Mouse (Mus musculus) intestine, postnatal 0 days (tissue): ENCODE measurements around the gene Cep162. TPM values are rescaled to one million over a fixed set of nuclear protein-coding genes. Genes with fewer than 3 reads are reported as not detected.

Experiments
- ATAC-seq: fragments of 200-750 bp; cut with Nextera tagmentation; 2 replicates; pipeline ENCODE4 v1.8.0; 2017; ENCODE audit warnings: mild to moderate bottlenecking, moderate TSS enrichment, moderate library complexity
- H3K27ac ChIP-seq: fragments of 300-500 bp; sonication (generic); 2 replicates; pipeline ENCODE4 v1.5.1; 2014; ENCODE audit warnings: mild to moderate bottlenecking, low read depth, low read length, moderate library complexity
- H3K27me3 ChIP-seq: fragments of 300-500 bp; sonication (generic); replicated peaks from 2 replicates; pipeline ENCODE4 v1.6.1; 2014; ENCODE audit warnings: low read length, mixed read lengths; ENCODE audit not compliant: control insufficient read depth, insufficient read depth
- H3K36me3 ChIP-seq: fragments of 300-500 bp; sonication (generic); 2 replicates; pipeline ENCODE4 v1.6.1; 2014; ENCODE audit warnings: mild to moderate bottlenecking, moderate library complexity; ENCODE audit not compliant: control insufficient read depth, insufficient read depth
- H3K4me1 ChIP-seq: fragments of 300-500 bp; sonication (generic); replicated peaks from 2 replicates; pipeline ENCODE4 v1.6.1; 2014; ENCODE audit warnings: antibody characterized with exemption, low read length, mixed read lengths; ENCODE audit not compliant: control insufficient read depth, insufficient read depth
- H3K4me2 ChIP-seq: fragments of 300-500 bp; sonication (generic); replicated peaks from 2 replicates; pipeline ENCODE4 v1.6.1; 2014; ENCODE audit warnings: low read depth, mild to moderate bottlenecking, moderate library complexity
- H3K4me3 ChIP-seq: fragments of 300-500 bp; sonication (generic); 2 replicates; pipeline ENCODE4 v1.5.1; 2014; ENCODE audit warnings: low read depth, low read length
- H3K9ac ChIP-seq: fragments of 300-500 bp; sonication (generic); 2 replicates; pipeline ENCODE4 v1.6.1; 2014; ENCODE audit warnings: mild to moderate bottlenecking, low read depth, low read length
- H3K9me3 ChIP-seq: fragments of 300-500 bp; sonication (generic); 2 replicates; pipeline ENCODE4 v1.6.1; 2016; ENCODE audit warnings: mixed run types; ENCODE audit not compliant: control insufficient read depth
- CTCF ChIP-seq: sonication (generic); IDR thresholded peaks from 2 replicates; pipeline ENCODE4 v1.5.1; 2016; ENCODE audit warnings: low read depth, mild to moderate bottlenecking, control low read depth, antibody characterized with exemption, moderate library complexity
- WGBS: fragments of 180-500 bp; shearing (Covaris S2); extraction: QIAGEN DNeasy Blood & Tissue Kit; methylation state at CpG from one replicate; pipeline ENCODE4 v1.1.7; 2014; 5-methylcytosine and 5-hydroxymethylcytosine counted together
- polyA plus RNA-seq: library from polyadenylated mRNA; unstranded; fragments of >200 nt; fragmentation: Nextera tagmentation; extraction: Ambion mirVana; gene quantifications from 2 replicates; pipeline ENCODE4 v1.2.1, GENCODE M21; 2015

The Cep162 gene
- polyA plus RNA-seq, 1 experiment from 2014 or later, result 1.8 TPM

DNA sequence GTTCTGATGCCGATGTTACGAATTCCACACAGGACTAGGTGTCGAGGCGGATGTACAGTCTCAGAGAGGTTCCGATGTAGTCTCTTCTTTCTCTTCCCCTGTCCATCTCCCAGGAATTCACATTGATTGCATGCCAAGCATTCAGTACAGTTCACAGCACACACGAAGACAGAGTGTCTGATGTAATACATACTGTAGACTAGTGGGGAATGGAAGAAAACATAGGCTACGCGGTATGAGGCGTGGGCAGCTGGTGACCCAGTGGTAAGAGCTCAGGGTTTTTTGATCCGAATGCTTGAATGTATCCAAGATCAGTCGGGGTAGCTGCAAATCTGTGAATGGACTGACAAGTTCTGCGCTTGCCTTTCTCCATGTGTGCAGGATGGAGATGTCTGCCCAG lies 86.2 kb downstream of the Cep162 start:
- no peaks in the 10 kb centered on the region for H3K36me3 ChIP-seq
- no peak overlapping the region for H3K4me3 ChIP-seq
- H3K4me2 ChIP-seq, result no peak overlapping the region
- no peak for ATAC-seq
- no peak for TF ChIP-seq CTCF
- no peak overlapping the region for H3K27ac ChIP-seq
- no peaks in the 10 kb centered on the region for H3K27me3 ChIP-seq
- 87% methylated on average over 12 of the region's 12 CpGs for WGBS
- no peaks in the 10 kb centered on the region for H3K4me1 ChIP-seq
- H3K9ac ChIP-seq, result no peak overlapping the region
- H3K9me3 ChIP-seq, result no peaks in the 10 kb centered on the region

DNA sequence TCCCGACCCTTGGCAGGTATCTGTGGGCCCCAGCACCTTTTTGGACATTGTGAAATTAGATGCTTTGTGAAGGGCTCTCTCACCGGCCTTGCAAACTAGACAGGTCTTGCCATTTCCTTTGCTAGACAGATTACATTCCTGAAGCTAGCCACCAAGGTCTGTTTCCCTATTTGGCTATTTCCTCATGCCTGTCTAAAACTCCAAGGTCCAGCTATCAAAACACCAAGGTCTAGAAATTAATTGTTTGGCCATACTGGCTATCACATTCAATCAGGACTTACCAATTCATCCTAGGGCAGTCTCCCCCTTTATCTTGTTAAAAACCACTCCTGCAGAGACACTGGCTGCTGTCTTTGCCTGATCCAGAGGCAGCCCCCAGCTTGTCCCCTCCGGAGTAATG lies 87.3 kb downstream of the Cep162 start:
- H3K4me1 ChIP-seq, result no peaks in the 10 kb centered on the region
- no peak for ATAC-seq
- H3K4me2 ChIP-seq, result no peak overlapping the region
- H3K27me3 ChIP-seq, result no peaks in the 10 kb centered on the region
- WGBS, result 55% methylated on average over 3 of the region's 3 CpGs
- no peak overlapping the region for H3K27ac ChIP-seq
- TF ChIP-seq CTCF, result no peak
- no peak overlapping the region for H3K9ac ChIP-seq
- no peaks in the 10 kb centered on the region for H3K36me3 ChIP-seq
- no peaks in the 10 kb centered on the region for H3K9me3 ChIP-seq
- no peak overlapping the region for H3K4me3 ChIP-seq

DNA sequence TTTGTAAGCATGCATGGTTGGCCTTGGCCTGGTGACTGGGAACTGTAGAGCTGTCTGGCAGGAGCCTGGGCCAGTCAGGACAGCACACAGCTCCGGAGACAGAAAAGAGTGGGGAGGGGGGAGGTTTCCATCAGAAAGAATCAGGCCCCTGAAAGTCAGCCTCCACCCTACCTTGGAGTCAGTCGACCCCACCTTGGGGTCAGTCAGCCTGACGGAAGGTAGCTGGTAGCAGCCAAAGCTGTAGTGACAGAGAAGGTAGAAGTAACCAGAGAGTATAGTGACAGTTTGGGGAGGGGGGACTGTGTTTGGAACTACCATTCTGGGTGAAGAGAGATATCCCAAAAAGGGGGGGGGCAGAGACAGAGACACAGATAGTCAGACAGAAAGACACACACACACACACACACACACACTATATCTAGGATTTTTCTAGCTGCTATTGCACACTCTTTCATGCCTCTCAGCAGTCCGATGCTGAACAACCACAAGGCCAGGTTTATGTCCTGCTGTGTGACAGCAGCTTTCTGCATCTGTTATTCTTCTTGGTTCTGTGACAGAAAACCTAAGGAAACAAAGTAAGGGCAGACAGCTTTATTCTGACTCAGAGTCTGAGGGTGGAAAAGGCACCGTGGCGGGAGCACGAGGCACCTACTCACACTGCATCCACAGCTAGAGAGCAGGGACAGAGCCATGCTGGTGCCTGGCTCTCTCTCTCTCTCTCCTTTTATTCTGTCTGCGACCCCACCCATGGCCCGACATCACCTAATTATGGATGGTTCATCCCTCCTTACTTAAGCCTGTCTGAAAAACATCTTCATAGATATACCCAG lies 88.1 kb downstream of the Cep162 start:
- H3K36me3 ChIP-seq, result no peaks in the 10 kb centered on the region
- no peak overlapping the region for H3K4me2 ChIP-seq
- 75% methylated on average over 9 of the region's 9 CpGs for WGBS
- ATAC-seq, result no peak
- no peak overlapping the region for H3K27ac ChIP-seq
- H3K4me3 ChIP-seq, result no peak overlapping the region
- TF ChIP-seq CTCF, result no peak
- H3K9me3 ChIP-seq, result no peaks in the 10 kb centered on the region
- H3K4me1 ChIP-seq, result no peaks in the 10 kb centered on the region
- no peak overlapping the region for H3K9ac ChIP-seq
- H3K27me3 ChIP-seq, result no peaks in the 10 kb centered on the region

DNA sequence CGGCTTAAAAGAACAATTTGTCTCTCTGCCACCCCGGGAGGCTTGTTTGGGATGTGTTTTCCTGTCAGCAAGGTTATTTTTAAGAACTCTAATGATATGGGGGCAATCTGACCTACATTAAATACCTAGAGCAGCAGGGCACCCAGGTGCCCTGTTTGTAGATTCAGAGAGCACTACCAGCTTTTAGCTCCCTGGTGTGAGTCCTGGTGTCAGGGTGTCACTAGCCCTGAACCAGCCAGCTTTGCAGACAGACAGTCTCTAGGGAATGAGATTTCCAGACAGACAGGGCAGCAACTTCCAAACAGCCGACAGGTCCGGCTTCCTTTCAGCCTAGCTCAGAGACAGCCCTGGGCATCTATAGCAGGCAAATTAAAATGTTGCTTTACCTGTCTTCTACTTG lies 92.8 kb downstream of the Cep162 start:
- WGBS, result 87% methylated on average over 4 of the region's 4 CpGs
- Histone ChIP-seq H3K4me3 (no peak overlapping the region), H3K9me3 (no peaks in the 10 kb centered on the region), H3K36me3 (no peaks in the 10 kb centered on the region), H3K27ac (no peak overlapping the region), H3K27me3 (no peaks in the 10 kb centered on the region), H3K4me2 (no peak overlapping the region), H3K9ac (no peak overlapping the region), H3K4me1 (no peaks in the 10 kb centered on the region)
- no peak for TF ChIP-seq CTCF
- ATAC-seq, result no peak

DNA sequence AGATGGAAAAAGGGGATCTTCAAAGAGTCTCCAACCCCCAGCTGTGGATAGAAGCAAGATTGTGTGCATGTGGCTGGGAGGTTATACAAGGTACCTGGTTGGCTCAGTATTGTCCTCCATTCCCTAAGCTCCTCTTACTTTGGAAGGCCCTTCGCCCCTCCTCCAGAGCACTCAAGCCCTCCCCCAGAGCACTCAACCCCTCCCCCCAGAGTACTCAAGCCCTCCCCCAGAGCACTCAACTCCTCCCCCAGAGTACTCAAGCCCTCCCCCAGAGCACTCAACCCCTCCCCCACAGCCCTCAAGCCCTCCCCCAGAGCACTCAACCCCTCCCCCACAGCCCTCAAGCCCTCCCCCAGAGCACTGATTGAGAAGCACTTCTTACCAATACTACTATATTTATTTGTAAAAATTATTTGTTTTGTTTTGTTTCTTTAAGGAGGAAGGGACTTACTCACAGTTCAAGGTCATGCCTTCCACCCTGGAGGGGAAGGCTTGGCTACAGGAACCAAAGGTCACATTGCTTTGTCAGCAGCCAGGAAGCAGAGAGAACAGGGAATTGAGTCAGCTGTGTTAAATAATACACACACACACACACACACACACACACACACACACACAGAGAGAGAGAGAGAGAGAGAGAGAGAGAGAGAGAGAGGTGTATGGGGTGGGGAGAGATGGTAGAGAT lies 102.6 kb downstream of the Cep162 start:
- H3K27ac ChIP-seq, result no peak overlapping the region
- no peak for ATAC-seq
- TF ChIP-seq CTCF, result no peak
- no peaks in the 10 kb centered on the region for H3K36me3 ChIP-seq
- no peaks in the 10 kb centered on the region for H3K4me1 ChIP-seq
- H3K9me3 ChIP-seq, result no peaks in the 10 kb centered on the region
- H3K27me3 ChIP-seq, result no peaks in the 10 kb centered on the region
- no peak overlapping the region for H3K4me2 ChIP-seq
- H3K9ac ChIP-seq, result no peak overlapping the region
- whole genome bisulfite sequencing, result 100% methylated on average over 1 of the region's 1 CpGs
- H3K4me3 ChIP-seq, result no peak overlapping the region

DNA sequence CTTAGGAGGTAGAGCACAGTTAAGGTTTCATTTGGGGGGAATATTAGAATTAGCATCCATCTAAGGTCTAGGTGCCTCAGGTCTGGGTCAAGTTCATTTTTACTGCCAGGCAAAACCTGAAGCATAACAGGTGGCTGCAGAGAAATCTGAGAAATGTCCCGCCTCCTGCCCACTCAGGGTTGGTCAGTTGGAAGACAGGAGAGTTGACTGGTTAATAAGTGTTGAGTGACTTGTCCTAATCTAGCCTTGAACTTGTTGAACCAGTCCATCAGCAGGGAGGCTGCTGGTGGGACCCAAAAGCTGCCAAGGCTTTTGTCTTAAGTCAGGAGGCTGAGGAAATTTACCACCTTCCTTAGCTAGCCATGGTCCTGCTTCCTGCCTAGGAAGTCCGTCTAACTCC lies 107.4 kb downstream of the Cep162 start:
- no peak for TF ChIP-seq CTCF
- Histone ChIP-seq H3K4me3 (no peak overlapping the region), H3K4me2 (no peak overlapping the region), H3K9ac (no peak overlapping the region), H3K36me3 (no peaks in the 10 kb centered on the region), H3K27me3 (peaks cover 29% of the 10 kb centered on the region), H3K4me1 (no peaks in the 10 kb centered on the region), H3K9me3 (no peaks in the 10 kb centered on the region), H3K27ac (no peak overlapping the region)
- WGBS, result 64% methylated on average over 2 of the region's 2 CpGs
- no peak for ATAC-seq
